Mouse (Mus musculus) CD8-positive naive resting alpha-beta T cell, adult 2 months (primary cell): ENCODE measurements at regions not wholly inside any gene's neighbourhood (a gene's known extent, or its start where the extent isn't known, plus 50 kb on each side); places are given as distances from the start of the nearest gene placed in this dataset.

Experiments used
- DNase-seq, 2 experiments: peaks; one replicate each; pipeline ENCODE4 v3.0.0; 2022; ENCODE audit warnings: low read depth in 2 of 2, low spot score in 2 of 2

DNA sequence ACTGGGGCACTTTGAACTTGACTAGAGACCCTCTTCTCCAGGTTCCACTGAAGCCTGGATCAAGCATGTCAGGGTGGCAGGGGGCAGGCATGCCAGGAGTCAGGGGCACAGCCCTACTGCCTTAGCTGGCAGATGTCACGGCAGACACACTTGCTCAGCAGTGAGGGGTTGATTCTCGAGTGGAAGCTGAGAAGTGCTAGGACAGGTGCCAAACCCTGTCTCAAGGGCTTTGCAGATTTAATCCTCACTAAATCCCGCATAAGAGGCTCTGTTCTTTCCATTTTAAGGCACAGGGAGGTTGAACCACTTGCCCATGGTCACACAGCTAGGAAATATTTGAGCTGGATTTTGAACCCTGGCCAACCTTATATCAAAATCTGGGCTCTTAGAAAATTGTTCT lies 223.5 kb upstream of the Mvb12b start:
- no peak for DNase-seq

DNA sequence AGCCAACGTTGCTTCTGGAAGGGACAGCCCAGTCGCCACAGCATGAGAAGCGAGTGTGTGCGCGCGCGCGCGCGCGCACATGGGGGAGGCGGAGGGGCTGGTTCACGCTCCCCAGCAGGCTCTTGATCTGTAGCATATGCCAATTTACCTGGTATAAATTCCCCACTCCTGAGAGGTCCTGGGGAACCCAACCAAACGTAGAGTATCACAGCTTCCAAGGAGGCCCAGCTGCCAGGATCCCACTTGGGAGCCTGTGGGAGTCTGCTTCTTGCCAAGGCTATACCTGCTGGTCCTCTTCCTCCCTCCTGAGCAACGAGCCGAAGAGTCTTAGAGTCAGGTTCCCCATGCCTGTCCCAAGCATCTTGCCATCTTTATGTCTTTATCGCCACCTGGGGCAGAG lies 222.8 kb upstream of the Mvb12b start:
- DNase-seq: no peak

DNA sequence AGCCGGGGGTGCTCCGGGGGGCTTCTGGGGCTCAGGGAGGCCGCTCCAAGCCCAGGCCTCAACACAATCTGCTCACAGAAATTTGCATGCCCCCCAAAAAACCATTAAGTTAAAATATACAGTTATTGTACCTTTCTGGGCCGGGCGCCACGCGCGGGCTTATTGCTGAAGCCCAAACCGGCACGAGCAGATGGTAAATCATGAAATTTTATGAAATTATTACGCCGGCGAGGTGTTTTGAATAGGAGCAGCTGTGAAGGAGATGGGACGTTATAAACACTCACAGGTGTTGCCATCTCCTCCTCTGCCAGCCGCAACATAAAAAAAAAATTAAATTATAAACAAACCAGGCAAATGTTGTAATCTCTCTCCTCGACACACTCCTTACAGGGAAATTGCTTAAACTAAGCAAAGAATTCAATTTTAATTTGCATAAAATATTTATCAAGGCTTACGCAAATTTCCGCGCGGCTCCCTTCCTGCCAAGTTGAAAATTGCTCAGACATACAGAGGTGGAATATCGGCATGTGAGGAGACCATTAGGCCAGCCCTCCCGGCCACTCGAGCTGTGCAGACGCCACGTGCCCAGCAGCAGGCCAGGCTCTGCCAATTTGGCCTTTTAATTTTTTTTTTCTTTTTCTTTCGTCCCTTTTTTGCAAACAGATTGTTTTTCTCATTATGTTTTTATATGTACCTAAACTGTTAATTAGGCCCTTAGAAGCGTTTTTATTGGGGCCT lies 220.0 kb upstream of the Mvb12b start:
- DNase-seq: no peak

GRCm38 (mm10) chr2:34106837-34107565 lies 219.3 kb upstream of the Mvb12b start:
- DNase-seq: no peak

DNA sequence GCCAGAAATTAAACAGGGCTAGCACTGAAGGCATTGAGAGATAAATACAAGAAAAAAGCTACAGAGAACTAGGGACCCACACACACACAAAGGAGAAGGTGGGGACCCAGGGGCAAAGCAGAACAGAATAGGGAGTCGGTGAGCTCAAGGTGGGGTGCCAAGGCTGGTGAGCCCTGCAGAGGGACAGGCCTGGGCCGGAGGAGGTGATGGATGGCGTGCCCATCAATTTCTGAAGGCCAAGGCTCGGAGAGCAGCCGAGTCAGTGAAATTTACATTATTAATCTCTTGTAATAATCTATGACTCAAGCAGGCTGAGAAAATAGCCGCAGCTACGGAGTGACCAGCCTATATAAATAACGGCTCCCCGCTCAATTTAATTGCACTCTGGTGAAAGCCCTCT lies 218.5 kb upstream of the Mvb12b start:
- DNase-seq: no peak

DNA sequence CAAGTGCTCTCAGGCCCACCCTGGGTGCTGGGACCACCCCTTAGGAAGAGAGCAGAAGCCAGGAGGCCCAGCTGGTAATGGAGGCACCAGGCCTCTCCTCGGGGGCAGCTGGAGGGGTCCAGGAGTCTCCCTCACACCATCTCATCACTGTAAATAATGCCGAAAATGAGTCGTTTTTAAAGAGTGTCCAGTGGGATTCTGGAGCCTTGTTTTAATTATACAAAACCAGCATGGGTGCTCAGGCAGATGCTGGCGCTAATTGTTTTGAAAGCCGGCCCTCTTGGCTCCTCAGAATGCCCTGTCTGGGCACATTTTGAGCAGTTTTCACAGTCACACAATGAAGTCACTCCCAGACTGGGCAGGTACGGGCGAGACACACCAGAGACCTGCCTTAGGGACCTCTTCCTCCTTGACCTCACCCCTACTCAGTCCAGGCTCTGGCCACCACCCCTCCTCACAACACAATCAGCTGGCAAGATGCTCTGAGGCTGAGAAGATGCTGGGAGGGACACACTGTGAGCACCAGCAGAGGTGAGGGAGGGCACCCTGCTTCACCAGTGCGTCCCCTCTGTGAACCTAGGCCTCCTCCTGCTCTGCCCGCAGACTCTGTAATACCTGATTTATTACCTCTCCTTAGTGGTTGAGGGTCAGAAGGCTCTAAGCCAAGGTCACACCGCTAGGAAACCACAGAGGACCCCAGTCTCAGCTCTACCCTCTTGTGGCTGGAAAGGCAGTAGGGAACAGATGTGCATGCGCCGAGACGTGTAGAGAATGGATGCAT lies 217.7 kb upstream of the Mvb12b start:
- no peak for DNase-seq

- DNase-seq: no peak
Measured at GRCm38 (mm10) chr2:34098004-34098547, 210.3 kb upstream of the Mvb12b start.

DNA sequence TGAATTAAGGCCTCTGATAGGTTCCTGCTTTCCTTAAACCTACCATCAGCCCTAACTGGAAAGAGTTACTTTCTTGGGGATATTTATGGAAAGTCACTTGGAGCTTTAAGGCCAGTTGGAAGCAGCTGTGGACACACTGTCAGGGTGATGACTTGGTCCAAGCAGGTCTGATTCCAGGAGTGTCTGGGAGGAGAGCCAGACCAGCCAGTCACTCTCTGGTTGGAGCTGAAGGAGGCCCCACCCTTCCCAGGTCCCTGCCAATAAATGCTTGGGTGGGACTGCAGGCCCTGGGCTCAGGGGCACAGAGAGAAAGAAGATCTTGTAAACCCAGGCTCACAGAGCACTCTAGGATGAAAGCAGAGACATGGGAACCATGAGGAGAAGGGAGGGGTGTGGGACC lies 208.8 kb upstream of the Mvb12b start:
- no peak for DNase-seq

GRCm38 (mm10) chr2:34088832-34089231 lies 201.1 kb upstream of the Mvb12b start:
- no peak for DNase-seq

DNA sequence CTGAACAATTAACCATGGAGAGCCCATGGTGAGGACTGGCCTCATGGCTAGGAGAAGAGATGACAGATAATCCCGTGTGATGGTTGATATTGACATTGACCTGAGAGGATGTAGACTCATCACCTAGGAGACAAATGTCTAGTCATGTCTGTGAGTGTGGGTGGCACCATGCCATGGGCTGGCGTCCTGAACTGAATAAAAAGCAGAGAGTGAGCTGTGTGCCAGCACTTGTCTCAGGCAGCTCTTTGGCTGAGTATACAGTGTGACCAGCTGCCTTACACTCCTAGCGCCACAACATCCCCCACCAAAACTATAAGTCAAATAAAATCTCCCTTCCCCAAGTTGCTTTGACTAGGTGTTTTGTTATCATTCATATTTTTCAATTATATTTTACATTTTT lies 198.4 kb upstream of the Mvb12b start:
- no peak for DNase-seq

DNA sequence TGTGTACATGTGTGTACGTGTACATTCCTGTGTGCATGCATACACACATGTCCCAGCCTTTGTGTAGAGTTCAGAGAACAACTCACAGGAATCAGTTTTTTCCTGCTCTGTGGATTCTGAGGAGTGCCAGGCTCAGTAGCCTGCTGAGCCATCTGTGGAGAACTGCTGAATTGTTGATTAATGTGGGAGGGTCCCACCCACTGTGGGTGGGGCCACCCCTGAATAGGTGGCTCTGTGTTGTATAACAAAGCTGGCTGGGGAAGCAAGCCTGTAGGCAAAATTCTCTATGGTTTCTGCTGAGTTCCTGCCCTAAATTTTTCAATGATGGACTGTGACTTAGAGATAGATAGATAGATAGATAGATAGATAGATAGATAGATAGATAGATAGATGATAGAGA lies 196.8 kb upstream of the Mvb12b start:
- DNase-seq: no peak

DNA sequence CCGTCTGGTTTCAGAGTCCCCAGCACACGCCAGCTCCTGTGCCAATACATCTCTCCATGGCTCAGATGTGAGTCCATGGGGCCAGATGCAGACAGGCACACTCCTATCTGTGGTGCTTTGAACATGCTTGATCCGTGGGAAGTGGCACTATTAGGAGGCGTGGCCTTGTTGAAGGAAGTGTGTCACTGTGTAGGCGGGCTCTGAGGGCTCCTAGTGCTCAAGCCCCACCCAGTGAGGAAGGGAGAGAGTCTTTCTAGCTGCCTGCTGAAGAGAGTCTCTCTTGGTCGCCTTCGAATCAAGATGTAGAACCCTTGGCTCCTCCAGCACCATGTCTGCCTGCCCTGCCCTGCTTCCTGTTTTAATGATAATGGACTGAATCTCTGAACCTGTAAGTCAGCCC lies 194.7 kb upstream of the Mvb12b start:
- no peak for DNase-seq

GRCm38 (mm10) chr2:34080176-34080575 lies 192.4 kb upstream of the Mvb12b start:
- DNase-seq: no peak

DNA sequence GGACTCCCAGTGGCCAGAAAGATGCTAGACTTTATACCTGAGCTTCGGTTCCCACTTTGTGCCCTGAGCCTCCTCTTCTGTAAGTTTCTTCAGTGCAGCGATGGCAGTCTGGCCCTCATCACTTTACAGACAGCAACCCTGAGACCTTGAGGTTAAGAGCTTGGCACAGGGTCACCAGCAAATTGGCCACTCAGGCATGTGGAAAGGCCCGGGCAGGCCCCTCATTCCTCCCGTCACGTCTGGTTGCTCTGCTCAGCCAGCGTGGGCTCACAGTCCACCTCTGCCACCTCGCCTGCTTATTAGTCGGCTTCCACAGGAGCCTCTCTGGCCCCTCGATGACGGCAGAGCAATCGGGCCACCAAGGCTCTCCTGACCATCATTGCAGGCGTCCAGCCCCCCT lies 191.5 kb upstream of the Mvb12b start:
- no peak for DNase-seq

DNA sequence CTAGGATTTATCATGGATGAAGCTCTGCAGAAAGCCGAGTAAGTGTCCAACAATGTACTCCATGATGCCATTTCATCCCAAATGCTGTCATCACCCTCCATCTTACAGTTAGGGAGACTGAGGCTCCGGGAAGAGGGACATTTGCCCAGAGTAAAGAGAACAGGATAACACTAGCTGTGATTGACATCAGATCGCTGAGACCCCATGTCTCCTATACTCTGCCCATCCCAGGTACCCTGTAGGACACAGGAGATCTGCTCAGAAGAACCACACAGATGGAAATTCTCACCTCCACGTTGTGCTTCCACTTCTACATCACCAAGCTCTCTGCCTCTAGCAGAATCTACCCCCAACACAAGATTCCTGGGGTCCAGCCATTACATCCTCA lies 191.1 kb upstream of the Mvb12b start:
- no peak for DNase-seq

- DNase-seq: no peak
Measured at GRCm38 (mm10) chr2:34078248-34078874, 190.6 kb upstream of the Mvb12b start.

DNA sequence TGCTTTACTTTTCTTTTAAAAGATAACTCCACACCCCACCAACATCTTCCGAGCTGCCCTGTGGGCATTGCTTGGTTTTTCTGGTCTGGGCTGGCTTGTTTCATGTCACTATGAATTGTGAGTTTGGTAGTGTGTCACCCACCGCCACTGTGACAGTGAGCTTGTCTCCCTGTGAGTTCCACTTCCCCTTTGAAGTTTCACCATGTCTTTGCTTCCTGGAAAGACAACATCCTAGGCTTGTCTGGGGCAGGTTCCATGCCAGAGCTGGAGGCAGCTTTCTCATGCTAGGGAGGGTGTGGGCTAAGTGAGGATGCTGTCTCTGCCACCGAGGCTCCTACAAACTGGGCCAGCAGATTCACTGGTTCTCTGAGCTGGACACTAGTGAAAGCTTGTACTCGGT lies 188.6 kb upstream of the Mvb12b start:
- no peak for DNase-seq

DNA sequence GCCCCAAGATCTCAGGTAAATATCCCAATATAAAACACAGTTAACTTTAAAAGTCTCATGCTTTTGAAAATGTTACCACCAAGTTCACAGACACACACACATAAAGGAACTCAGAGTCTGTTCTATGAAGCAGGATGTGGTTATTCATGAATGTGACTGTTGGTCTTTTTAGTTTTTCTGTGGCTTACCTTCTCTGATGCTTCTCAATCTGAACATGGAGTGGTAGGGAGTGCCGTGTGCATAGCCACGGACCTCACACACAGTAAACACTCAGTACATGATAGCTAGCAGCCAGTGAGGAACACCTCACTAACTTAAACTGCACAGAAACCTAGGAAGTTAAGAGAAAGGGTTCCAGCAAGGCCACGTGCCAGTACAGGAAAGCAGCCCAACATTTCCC lies 186.3 kb upstream of the Mvb12b start:
- peak; percentile 49 to 62 for DNase-seq

GRCm38 (mm10) chr2:34065592-34065991 lies 177.8 kb upstream of the Mvb12b start:
- DNase-seq: no peak

DNA sequence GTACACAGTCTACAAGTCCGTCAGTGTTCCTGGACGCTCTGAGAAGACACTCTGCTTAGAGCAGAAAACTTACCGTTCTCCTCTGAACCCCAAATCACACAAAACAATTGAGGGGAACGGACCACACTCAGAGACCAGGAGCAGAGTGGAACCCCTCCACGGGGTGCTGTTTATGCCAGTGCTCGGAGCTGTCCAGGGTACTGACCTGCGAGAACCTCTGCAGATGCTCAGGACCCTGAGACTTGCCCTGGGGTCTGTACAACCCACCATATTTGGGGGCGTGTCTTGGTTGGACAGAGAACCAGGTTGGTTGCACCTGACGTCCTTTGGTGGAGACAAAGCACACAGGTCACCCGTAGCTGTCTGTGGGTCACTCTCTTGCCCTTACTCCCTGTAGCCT lies 177.3 kb upstream of the Mvb12b start:
- DNase-seq: no peak

DNA sequence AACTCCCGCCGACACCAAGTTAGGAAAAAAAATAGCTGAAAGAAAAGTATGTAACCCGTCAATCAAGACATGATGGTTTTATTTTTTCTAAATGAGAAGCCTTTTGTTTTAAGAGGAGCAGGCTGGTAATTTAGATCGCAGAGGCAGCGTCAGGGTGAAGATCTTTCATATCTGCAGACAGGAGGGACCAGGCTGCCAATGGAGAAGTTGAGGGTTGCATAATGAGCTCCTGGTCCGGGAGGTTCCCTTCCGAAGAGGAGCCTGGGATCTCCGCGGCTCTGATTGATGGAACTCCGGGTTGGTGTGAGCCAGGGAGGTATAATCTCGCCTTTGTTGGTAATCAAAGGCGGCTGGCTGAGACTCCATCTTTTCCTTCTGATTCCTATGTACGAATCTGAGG lies 168.8 kb upstream of the Mvb12b start:
- DNase-seq: no peak
